Mouse (Mus musculus): ENCODE measurements around the gene Ttc3. TPM values are rescaled to one million over a fixed set of nuclear protein-coding genes. Genes with fewer than 3 reads are reported as not detected.
A peak's percentile ranks its signal among the peaks of the same experiment; 100 is the strongest.
"Not testable (repeated sequence)": the region's sequence is repeated elsewhere in the genome, so short reads cannot be mapped to it uniquely, and the experiment has no call there.

Gene Ttc3
- polyA plus RNA-seq, 1 experiment from 2014 or later: 237 TPM

- Histone ChIP-seq H3K36me3 (peaks cover 76% of the 10 kb centered on the region), H3K4me1 (no peaks in the 10 kb centered on the region), H3K27me3 (no peaks in the 10 kb centered on the region), H3K4me3 (no peak overlapping the region), H3K9me3 (no peaks in the 10 kb centered on the region), H3K27ac (no peak overlapping the region), H3K9ac (no peak overlapping the region), H3K4me2 (no peak overlapping the region)
- ATAC-seq (ENCODE audit: insufficient number of reproducible peaks, low FRiP score, low TSS enrichment, low read depth): no peak
- 88% methylated on average over 7 of the region's 7 CpGs for WGBS
These were observed 79.2 kb downstream of the Ttc3 start for GRCm38 (mm10) chr16:94449632-94450031.

GRCm38 (mm10) chr16:94451545-94452488, 81.4 kb downstream of the Ttc3 start:
- H3K9ac ChIP-seq: no peak overlapping the region
- 84% methylated on average over 11 of the region's 11 CpGs for WGBS
- no peak for ATAC-seq (ENCODE audit: insufficient number of reproducible peaks, low FRiP score, low TSS enrichment, low read depth)
- no peak overlapping the region for H3K27ac ChIP-seq
- H3K4me2 ChIP-seq: no peak overlapping the region
- no peaks in the 10 kb centered on the region for H3K4me1 ChIP-seq
- H3K9me3 ChIP-seq: no peaks in the 10 kb centered on the region
- peaks cover 86% of the 10 kb centered on the region for H3K36me3 ChIP-seq
- H3K4me3 ChIP-seq: no peak overlapping the region
- H3K27me3 ChIP-seq: no peaks in the 10 kb centered on the region

- H3K9ac ChIP-seq: no peak overlapping the region
- H3K4me2 ChIP-seq: no peak overlapping the region
- peaks cover 87% of the 10 kb centered on the region for H3K36me3 ChIP-seq
- no peak overlapping the region for H3K4me3 ChIP-seq
- no peak for ATAC-seq (ENCODE audit: insufficient number of reproducible peaks, low FRiP score, low TSS enrichment, low read depth)
- WGBS: 68% methylated on average over 4 of the region's 4 CpGs
- H3K27me3 ChIP-seq: no peaks in the 10 kb centered on the region
- no peak overlapping the region for H3K27ac ChIP-seq
- H3K9me3 ChIP-seq: no peaks in the 10 kb centered on the region
- H3K4me1 ChIP-seq: no peaks in the 10 kb centered on the region
These were observed 82.3 kb downstream of the Ttc3 start for GRCm38 (mm10) chr16:94452768-94453167.

GRCm38 (mm10) chr16:94454146-94454545, 83.7 kb downstream of the Ttc3 start:
- no peak overlapping the region for H3K27ac ChIP-seq
- H3K4me1 ChIP-seq: no peaks in the 10 kb centered on the region
- no peak overlapping the region for H3K4me2 ChIP-seq
- no peak overlapping the region for H3K9ac ChIP-seq
- no peak for ATAC-seq (ENCODE audit: insufficient number of reproducible peaks, low FRiP score, low TSS enrichment, low read depth)
- no peaks in the 10 kb centered on the region for H3K9me3 ChIP-seq
- H3K27me3 ChIP-seq: no peaks in the 10 kb centered on the region
- WGBS: 69% methylated on average over 4 of the region's 4 CpGs
- peaks cover 89% of the 10 kb centered on the region for H3K36me3 ChIP-seq
- no peak overlapping the region for H3K4me3 ChIP-seq

- Histone ChIP-seq H3K4me1 (no peaks in the 10 kb centered on the region), H3K9ac (no peak overlapping the region)
These were observed 93.6 kb downstream of the Ttc3 start for GRCm38 (mm10) chr16:94464067-94464466.

GRCm38 (mm10) chr16:94465900-94466299, 95.5 kb downstream of the Ttc3 start:
- 87% methylated on average over 4 of the region's 4 CpGs for WGBS
- Histone ChIP-seq H3K27ac (no peak overlapping the region), H3K9ac (no peak overlapping the region), H3K4me2 (no peak overlapping the region), H3K27me3 (no peaks in the 10 kb centered on the region), H3K36me3 (peaks cover 91% of the 10 kb centered on the region), H3K4me3 (no peak overlapping the region), H3K9me3 (no peaks in the 10 kb centered on the region), H3K4me1 (no peaks in the 10 kb centered on the region)
- no peak for ATAC-seq (ENCODE audit: insufficient number of reproducible peaks, low FRiP score, low TSS enrichment, low read depth)

More at GRCm38 (mm10) chr16:94464067-94464466, 93.6 kb downstream of the Ttc3 start:
- no peak for ATAC-seq (ENCODE audit: insufficient number of reproducible peaks, low FRiP score, low TSS enrichment, low read depth)
- no peak overlapping the region for H3K4me2 ChIP-seq
- no peak overlapping the region for H3K27ac ChIP-seq
- no peak overlapping the region for H3K4me3 ChIP-seq
- no peaks in the 10 kb centered on the region for H3K27me3 ChIP-seq
- no peaks in the 10 kb centered on the region for H3K9me3 ChIP-seq
- WGBS: 83% methylated on average over 3 of the region's 3 CpGs
- H3K36me3 ChIP-seq: peaks cover 93% of the 10 kb centered on the region

GRCm38 (mm10) chr16:94466317-94466716, 95.9 kb downstream of the Ttc3 start:
- not testable (repeated sequence) for H3K4me1 ChIP-seq; H3K27ac ChIP-seq; H3K27me3 ChIP-seq; H3K9me3 ChIP-seq; H3K4me2 ChIP-seq; H3K9ac ChIP-seq; H3K4me3 ChIP-seq; ATAC-seq (ENCODE audit: insufficient number of reproducible peaks, low FRiP score, low TSS enrichment, low read depth)
- WGBS: 92% methylated on average over 7 of the region's 7 CpGs
- H3K36me3 ChIP-seq: peaks cover 87% of the 10 kb centered on the region

- WGBS: 81% methylated on average over 11 of the region's 11 CpGs
These were observed 97.1 kb downstream of the Ttc3 start for GRCm38 (mm10) chr16:94467337-94468055.

GRCm38 (mm10) chr16:94468391-94468790, 98.0 kb downstream of the Ttc3 start:
- Histone ChIP-seq H3K9me3 (no peaks in the 10 kb centered on the region), H3K27ac (no peak overlapping the region), H3K9ac (no peak overlapping the region), H3K27me3 (no peaks in the 10 kb centered on the region), H3K4me2 (no peak overlapping the region), H3K36me3 (peaks cover 68% of the 10 kb centered on the region), H3K4me3 (no peak overlapping the region), H3K4me1 (peaks cover 4% of the 10 kb centered on the region; the same call in 1 of the 2 replicates)
- 89% methylated on average over 2 of the region's 2 CpGs for WGBS
- ATAC-seq (ENCODE audit: insufficient number of reproducible peaks, low FRiP score, low TSS enrichment, low read depth): no peak

More at GRCm38 (mm10) chr16:94467337-94468055, 97.1 kb downstream of the Ttc3 start:
- peaks cover 77% of the 10 kb centered on the region for H3K36me3 ChIP-seq
- ATAC-seq (ENCODE audit: insufficient number of reproducible peaks, low FRiP score, low TSS enrichment, low read depth): no peak
- H3K4me1 ChIP-seq: peaks cover under 1% of the 10 kb centered on the region; the same call in 1 of the 2 replicates
- H3K4me3 ChIP-seq: no peak overlapping the region
- H3K9ac ChIP-seq: no peak overlapping the region
- H3K27ac ChIP-seq: no peak overlapping the region
- no peaks in the 10 kb centered on the region for H3K9me3 ChIP-seq
- no peaks in the 10 kb centered on the region for H3K27me3 ChIP-seq
- no peak overlapping the region for H3K4me2 ChIP-seq

- Histone ChIP-seq H3K4me2 (no peak overlapping the region), H3K4me1 (peaks cover 4% of the 10 kb centered on the region; the same call in 1 of the 2 replicates), H3K9me3 (no peaks in the 10 kb centered on the region), H3K27me3 (no peaks in the 10 kb centered on the region), H3K36me3 (peaks cover 31% of the 10 kb centered on the region), H3K27ac (peak overlapping the region; percentile 73), H3K9ac (no peak overlapping the region), H3K4me3 (no peak overlapping the region)
- WGBS: 49% methylated on average over 8 of the region's 8 CpGs
- ATAC-seq (ENCODE audit: insufficient number of reproducible peaks, low FRiP score, low TSS enrichment, low read depth): peak; percentile 43; the same call in 1 of the 2 replicates
These were observed 102.1 kb downstream of the Ttc3 start for GRCm38 (mm10) chr16:94472515-94472951.

- Histone ChIP-seq H3K36me3 (peaks cover 24% of the 10 kb centered on the region), H3K9ac (no peak overlapping the region), H3K4me1 (peaks cover 4% of the 10 kb centered on the region; the same call in 1 of the 2 replicates), H3K4me2 (no peak overlapping the region), H3K27me3 (no peaks in the 10 kb centered on the region), H3K9me3 (no peaks in the 10 kb centered on the region), H3K27ac (peak overlapping the region; percentile 73), H3K4me3 (no peak overlapping the region)
- WGBS: 83% methylated on average over 11 of the region's 11 CpGs
- ATAC-seq (ENCODE audit: insufficient number of reproducible peaks, low FRiP score, low TSS enrichment, low read depth): no peak
These were observed 102.8 kb downstream of the Ttc3 start for GRCm38 (mm10) chr16:94473086-94473822.

All from limb, embryonic 15.5 days (tissue).